Mouse (Mus musculus) heart, postnatal 14 days (tissue): ENCODE results near the gene Padi2. TPM values are rescaled to one million over a fixed set of nuclear protein-coding genes. Genes with fewer than 3 reads are reported as not detected.

ENCODE experiments used
- DNase-seq, 2 experiments: peaks; one replicate each; pipeline ENCODE4 v3.0.0; 2021 to 2022
- intact Hi-C: fragments of 180-260 bp; cut with DNase I; formaldehyde crosslinking; loops from one replicate; pipeline ENCODE4 v1.15.1; 2025
- total RNA-seq, 2 experiments: library from RNA; stranded (reverse); gene quantifications; 2 replicates each; pipeline ENCODE4 v1.2.3; 2021

Gene Padi2
- total RNA-seq, 2 experiments from 2014 or later: 0.41 to 1.1 TPM

DNA sequence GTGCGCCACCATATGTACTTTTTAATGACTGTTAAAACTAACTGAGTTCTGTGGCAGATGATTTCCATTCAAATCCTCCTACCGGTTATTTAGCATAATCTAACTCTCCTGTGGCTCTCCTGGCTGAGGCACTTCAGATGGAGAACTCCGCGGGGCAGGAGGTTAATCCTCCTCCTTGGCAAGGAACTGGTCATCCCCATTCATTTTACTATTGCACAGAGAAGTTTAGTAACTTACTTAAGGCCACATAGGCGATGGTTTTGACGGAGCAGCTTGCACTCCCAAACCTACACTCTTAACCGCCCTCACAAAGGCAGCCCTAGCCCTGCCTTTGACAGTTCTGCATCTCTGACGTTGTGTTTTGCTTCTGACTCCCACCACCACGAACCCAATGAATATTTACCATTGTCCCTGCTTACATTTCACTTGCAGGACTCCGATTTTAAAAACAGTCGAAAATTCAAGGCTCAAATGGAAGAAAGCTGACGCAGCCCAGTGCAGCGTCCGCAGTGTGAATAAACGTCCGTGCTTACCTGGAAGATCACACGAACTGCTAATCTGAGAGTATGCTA, 51.1 kb downstream of the Padi2 start:
- intact Hi-C loops: loop anchor here (2.0 to 5.0 kb wide), 4 partner anchors 50 to 232 kb away; partner anchors contain the start of genes Padi2 and Padi3
- DNase-seq: no peak

GRCm38 (mm10) chr4:140957725-140958124, 51.6 kb downstream of the Padi2 start:
- DNase-seq: peak; percentile 83 to 84
- intact Hi-C loops: loop anchor here (1.0 to 5.0 kb wide), 5 partner anchors 50 to 233 kb away; partner anchors contain the start of genes Padi2 and Padi3

GRCm38 (mm10) chr4:140958319-140958718, 52.2 kb downstream of the Padi2 start:
- no peak for DNase-seq
- intact Hi-C loops: loop anchor here (1.0 to 5.0 kb wide), 4 partner anchors 51 to 196 kb away; partner anchors contain the start of genes Padi2 and Padi3

DNA sequence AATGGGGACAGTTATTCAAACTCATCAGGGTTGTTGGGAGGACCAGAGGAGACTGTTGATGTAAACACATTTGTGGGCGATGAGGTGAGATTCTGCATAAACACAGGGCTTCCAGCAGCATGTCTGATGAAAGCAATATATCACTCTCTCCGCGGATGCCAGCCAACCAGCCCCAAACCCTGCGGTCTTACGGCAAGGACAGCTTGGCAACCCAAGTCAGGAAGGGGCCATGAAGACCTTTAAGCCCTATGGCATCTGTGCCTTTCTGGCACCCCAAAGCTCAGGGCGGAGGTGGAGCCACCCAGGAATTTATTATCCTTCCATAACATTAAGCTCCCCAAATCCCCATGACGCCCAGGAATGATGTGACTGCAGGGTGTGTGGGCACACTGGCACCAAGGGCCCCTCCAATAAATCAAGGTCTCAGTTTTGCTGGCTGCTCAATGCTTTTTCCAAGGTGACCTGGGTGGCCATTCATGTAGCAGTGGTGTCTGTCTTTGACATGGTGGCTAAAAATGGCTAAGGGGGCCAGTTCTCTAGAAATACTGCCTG, 53.1 kb downstream of the Padi2 start:
- intact Hi-C loops: loop anchor here (5.0 kb wide), 3 partner anchors 52 to 197 kb away; partner anchors contain the start of genes Padi2 and Padi3

DNA sequence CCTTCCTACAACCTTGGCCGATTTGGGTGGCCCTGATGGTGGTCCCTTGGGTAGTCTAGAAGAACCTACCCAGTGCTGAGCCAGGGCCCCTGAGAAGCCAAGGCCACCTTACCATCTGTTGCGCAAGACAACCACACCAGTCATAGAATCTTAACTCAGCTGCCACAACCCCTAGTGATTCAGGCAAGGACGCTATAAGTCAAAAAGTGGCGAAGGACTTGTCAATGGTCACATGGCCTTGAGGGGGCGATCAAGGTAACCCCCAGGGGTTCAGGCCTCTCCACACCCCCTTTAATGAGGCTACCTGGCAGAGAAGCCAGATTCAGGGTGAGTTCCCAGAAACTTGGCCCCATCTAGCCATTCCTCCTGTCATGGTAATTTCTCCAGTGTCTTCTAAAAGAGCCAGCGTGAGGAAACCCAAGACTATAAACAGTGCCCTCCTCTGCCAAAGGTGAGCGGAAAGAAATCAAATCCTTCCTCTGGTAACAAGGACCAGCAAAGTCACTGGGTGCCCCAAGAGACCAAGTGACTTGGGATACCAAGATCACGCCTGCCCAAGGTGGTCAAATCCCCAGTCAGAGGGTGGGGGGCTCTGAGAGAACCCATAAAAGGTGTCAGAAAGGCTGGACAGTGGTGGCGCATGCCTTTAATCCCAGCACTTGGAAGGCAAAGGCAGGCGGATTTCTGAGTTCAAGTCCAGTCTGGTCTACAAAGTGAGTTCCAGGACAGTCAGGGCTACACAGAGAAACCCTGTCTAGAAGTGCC, 53.8 kb downstream of the Padi2 start:
- no peak for DNase-seq
- intact Hi-C loops: loop anchor here (5.0 kb wide), 3 partner anchors 53 to 198 kb away; partner anchors contain the start of genes Padi2 and Padi3

More for the DNA sequence above, 53.1 kb downstream of the Padi2 start:
- DNase-seq: no peak

DNA sequence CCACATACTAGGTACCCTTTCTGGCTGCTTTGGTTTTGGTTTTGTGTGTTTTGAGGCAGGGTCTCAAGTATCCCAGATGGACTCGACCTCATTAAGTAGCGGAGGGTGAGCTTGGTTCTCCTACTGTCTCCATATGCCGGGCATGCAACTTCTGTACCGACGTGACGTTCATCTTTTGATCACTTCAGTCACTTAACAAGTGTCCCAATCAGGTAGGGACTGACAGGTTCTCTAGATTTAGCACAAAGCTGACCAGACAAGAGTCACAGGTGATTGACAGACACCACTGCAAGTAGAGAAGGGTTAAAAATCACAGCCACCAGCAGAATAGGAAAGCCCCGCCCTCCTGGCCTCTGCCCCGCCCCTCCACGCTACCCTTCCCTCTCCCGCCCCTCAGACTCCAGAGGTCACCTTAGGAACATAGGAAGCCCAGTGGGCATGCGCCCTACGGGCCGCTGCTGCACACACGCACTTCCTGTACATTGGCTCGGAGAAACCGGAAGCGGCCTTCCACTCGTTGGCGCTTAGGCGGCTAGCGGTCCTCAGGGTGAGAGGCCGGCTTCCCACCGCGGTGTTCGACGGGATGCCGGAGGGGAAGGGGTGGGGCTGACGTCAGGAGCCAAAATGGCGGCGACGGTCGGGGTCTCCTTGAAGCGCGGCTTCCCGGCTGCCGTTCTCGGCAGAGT, 54.8 kb downstream of the Padi2 start, which contains the start of gene Sdhb:
Sdhb (plus strand) TSS at position 423 of the 686 bp plus-strand sequence.
- DNase-seq: peak; percentile 95
- intact Hi-C loops: no loop called here

GRCm38 (mm10) chr4:140961467-140962206, 55.5 kb downstream of the Padi2 start:
- intact Hi-C loops: no loop called here
- DNase-seq: no peak

- intact Hi-C loops: no loop called here
- DNase-seq: no peak
These were observed 56.2 kb downstream of the Padi2 start for GRCm38 (mm10) chr4:140962207-140962909.

- peak; percentile 49 to 59 for DNase-seq
- intact Hi-C loops: no loop called here
These were observed 56.8 kb downstream of the Padi2 start for GRCm38 (mm10) chr4:140962950-140963349.

- intact Hi-C loops: loop anchor here (1.0 to 2.0 kb wide), 2 partner anchors 23 to 67 kb away; partner anchors contain the start of gene Atp13a2
- no peak for DNase-seq
These were observed 57.9 kb downstream of the Padi2 start for GRCm38 (mm10) chr4:140963941-140964597.

- DNase-seq: peak; percentile 70 to 79
- intact Hi-C loops: loop anchor here (1.0 to 2.0 kb wide), 2 partner anchors 22 to 67 kb away; partner anchors contain the start of gene Atp13a2
These were observed 58.5 kb downstream of the Padi2 start for GRCm38 (mm10) chr4:140964620-140965019.

GRCm38 (mm10) chr4:140967386-140968159, 61.4 kb downstream of the Padi2 start:
- no peak for DNase-seq
- intact Hi-C loops: no loop called here

DNA sequence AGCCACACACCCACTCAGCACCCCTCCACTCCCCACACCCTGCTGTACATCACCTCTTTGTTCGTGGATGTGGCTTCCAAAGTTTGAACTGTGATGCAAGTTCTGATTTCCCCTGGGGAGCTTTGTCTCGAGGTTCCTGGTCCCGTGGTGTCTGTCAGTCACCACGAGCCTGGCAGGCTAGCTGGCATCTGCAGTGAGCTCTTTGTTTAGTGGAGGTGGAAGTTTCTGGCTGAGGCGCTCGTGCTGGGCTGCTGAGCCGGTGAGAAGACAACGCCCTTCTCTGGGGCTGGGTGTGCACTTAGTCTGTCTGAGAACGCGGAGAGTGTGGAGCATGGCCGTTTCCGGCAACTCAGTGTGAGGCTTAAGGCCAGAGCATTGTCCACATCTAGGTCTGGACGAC, 65.5 kb downstream of the Padi2 start:
- DNase-seq: no peak
- intact Hi-C loops: no loop called here

DNA sequence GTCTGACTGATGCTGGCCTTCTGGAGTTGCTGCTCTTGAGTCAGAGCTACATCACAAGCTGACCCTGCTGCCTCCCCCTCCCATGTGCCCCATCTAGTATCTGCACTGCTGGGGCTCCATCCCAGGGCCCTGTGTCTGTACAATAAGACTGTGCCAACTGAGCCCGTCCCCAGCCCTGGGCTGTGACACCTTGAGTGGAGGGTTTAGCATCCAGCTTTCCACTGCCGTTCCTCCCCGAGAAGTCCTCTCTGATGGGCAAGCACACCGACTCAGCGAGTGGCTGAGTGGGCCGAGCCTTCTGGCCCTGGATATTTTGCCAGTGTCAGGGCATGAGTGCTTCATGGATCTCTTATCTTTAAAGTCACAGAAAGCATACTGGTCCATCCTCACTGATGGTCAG, 68.3 kb downstream of the Padi2 start:
- DNase-seq: no peak
- intact Hi-C loops: no loop called here

GRCm38 (mm10) chr4:140975356-140975755, 69.2 kb downstream of the Padi2 start:
- no peak for DNase-seq
- intact Hi-C loops: no loop called here

- intact Hi-C loops: no loop called here
- no peak for DNase-seq
These were observed 71.1 kb downstream of the Padi2 start for GRCm38 (mm10) chr4:140977278-140977677.

- intact Hi-C loops: no loop called here
- no peak for DNase-seq
These were observed 71.9 kb downstream of the Padi2 start for GRCm38 (mm10) chr4:140977886-140978692.
